In the genomic region with DNA sequence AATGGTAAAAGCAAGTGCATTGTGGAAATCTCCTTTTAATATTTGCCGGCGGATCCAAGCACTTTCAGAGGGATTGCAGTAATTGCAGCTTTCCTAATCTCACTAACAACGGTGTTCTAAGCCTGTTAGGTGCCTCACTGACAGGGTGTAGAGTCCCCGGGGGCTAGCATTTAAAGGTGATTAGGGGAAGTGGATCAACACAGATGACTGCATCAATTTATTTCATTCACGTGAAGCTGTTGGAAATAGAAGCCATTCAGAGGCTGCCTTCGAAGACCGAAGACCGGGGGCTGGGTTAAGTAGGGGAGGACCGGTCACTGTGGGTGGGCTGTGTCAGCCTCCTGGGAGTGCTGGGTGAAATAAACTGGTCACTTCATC, we compare ENCODE assay signal across 20 mouse cellular contexts. TPM values are rescaled to one million over a fixed set of nuclear protein-coding genes. Genes with fewer than 3 reads are reported as not detected.
DNase-seq lines count a peak whose midpoint lies in the region; ATAC-seq and TF ChIP-seq lines count a peak whose summit lies in the region.
"Had no signal": no experiment of that assay in that cellular context is flagged by ENCODE, and none has a peak within 500 bp of the region (broad histone marks: within the 10 kb centered on the region; RNA-seq: fewer than 3 reads in every experiment).

No protein-coding gene starts in this region.

- WGBS in liver, embryonic 11.5 days: 56% methylated on average over 9 of the region's 9 CpGs
- 40% methylated on average over 9 of the region's 9 CpGs for WGBS in liver, embryonic 16.5 days (ENCODE audit: insufficient replicate concordance)
- 44% methylated on average over 9 of the region's 9 CpGs for WGBS in lung, postnatal 0 days

- no peaks in the 10 kb centered on the region for H3K9me3 ChIP-seq in liver, embryonic 11.5 days (ENCODE audit: control insufficient read depth, low read length)
- no peaks in the 10 kb centered on the region; the same call in 1 of the 2 replicates for H3K9me3 ChIP-seq in liver, embryonic 16.5 days (replicated peaks; ENCODE audit: control insufficient read depth, low read length)
- H3K9me3 ChIP-seq in lung, postnatal 0 days (ENCODE audit: low read length): no peaks in the 10 kb centered on the region
- H3K9me3 ChIP-seq: hindbrain, embryonic 15.5 days; limb, embryonic 12.5 days had no signal

- H3K27ac ChIP-seq in liver, embryonic 11.5 days (ENCODE audit: low read depth, low read length): peak overlapping the region; percentile 67
- peak overlapping the region; percentile 84 for H3K27ac ChIP-seq in liver, embryonic 16.5 days (ENCODE audit: low read length)
- H3K27ac ChIP-seq in lung, postnatal 0 days (ENCODE audit: low read length): no peak overlapping the region
- H3K27ac ChIP-seq: limb, embryonic 12.5 days had no signal

- H3ac ChIP-seq in myocyte (ENCODE audit: control insufficient read depth, insufficient read length): no peak overlapping the region

- H3K4me1 ChIP-seq in liver, embryonic 11.5 days (replicated peaks; ENCODE audit: control insufficient read depth, insufficient read depth, low read length): peaks cover 40% of the 10 kb centered on the region
- peaks cover 57% of the 10 kb centered on the region for H3K4me1 ChIP-seq in liver, embryonic 16.5 days (ENCODE audit: control insufficient read depth, low read depth, low read length)
- no peaks in the 10 kb centered on the region for H3K4me1 ChIP-seq in lung, postnatal 0 days (ENCODE audit: insufficient read depth, low read depth, low read length)

- H3K79me2 ChIP-seq in myocyte (ENCODE audit: control insufficient read depth, insufficient read depth): no peaks in the 10 kb centered on the region

- no peak for TF ChIP-seq EP300 in lung, postnatal 0 days (IDR thresholded peaks at IDR 0.05)

- H3K27me3 ChIP-seq in liver, embryonic 11.5 days (replicated peaks; ENCODE audit: control insufficient read depth, insufficient read depth, low read length): 0 out of 2 replicates have a peak, but pooled peaks cover 5% of the 10 kb centered on the region
- H3K27me3 ChIP-seq in liver, embryonic 16.5 days (ENCODE audit: control insufficient read depth, insufficient read depth, low read depth, low read length): no peaks in the 10 kb centered on the region
- peaks cover 43% of the 10 kb centered on the region for H3K27me3 ChIP-seq in myocyte (ENCODE audit: control insufficient read depth, insufficient read depth, insufficient read length)
- no peaks in the 10 kb centered on the region for H3K27me3 ChIP-seq in lung, postnatal 0 days (replicated peaks; ENCODE audit: insufficient read depth, low read length)
- H3K27me3 ChIP-seq: hindbrain, embryonic 15.5 days had no signal

- ATAC-seq in liver, embryonic 11.5 days (replicated peaks; ENCODE audit: low FRiP score): no peak
- no peak for ATAC-seq in liver, embryonic 16.5 days (ENCODE audit: low read depth)
- ATAC-seq in lung, postnatal 0 days: no peak

- peak overlapping the region; percentile 26 for H3K4me2 ChIP-seq in liver, embryonic 11.5 days
- peak overlapping the region; percentile 47 for H3K4me2 ChIP-seq in liver, embryonic 16.5 days (ENCODE audit: low read depth, low read length)
- H3K4me2 ChIP-seq in myocyte (ENCODE audit: low read depth): peak overlapping the region; percentile 58
- no peak overlapping the region for H3K4me2 ChIP-seq in lung, postnatal 0 days (replicated peaks; ENCODE audit: low read depth, low read length)
- H3K4me2 ChIP-seq: hindbrain, embryonic 15.5 days; limb, embryonic 12.5 days had no signal

- no peak for DNase-seq in liver, embryonic 11.5 days (ENCODE audit: low spot score)
- DNase-seq in liver: no peak
- peak; percentile 67 for DNase-seq in brain, embryonic 14.5 days (ENCODE audit: low read depth)
- DNase-seq in urinary bladder, postnatal 25 days (ENCODE audit: low spot score): no peak
- DNase-seq in lung, postnatal 0 days (ENCODE audit: low spot score): no peak
- no peak for DNase-seq in right cerebral cortex, postnatal 10 days (ENCODE audit: low spot score in 2 of 2)
- DNase-seq: adrenal gland, adult 2 months; cerebellum, adult 11-12 months; cerebellum, postnatal 25 days; gastrocnemius, postnatal 25 days; kidney, adult 18-20 months; kidney, postnatal 25 days; right cerebral cortex, postnatal 14 days; thymus, postnatal 4 days had no signal

- H3K4me3 ChIP-seq in liver, embryonic 11.5 days (ENCODE audit: low read depth, low read length): no peak overlapping the region
- no peak overlapping the region for H3K4me3 ChIP-seq in liver, embryonic 16.5 days (ENCODE audit: low read depth, low read length)
- H3K4me3 ChIP-seq in myocyte: no peak overlapping the region
- no peak overlapping the region for H3K4me3 ChIP-seq in lung, postnatal 0 days (ENCODE audit: low read depth, low read length)
- H3K4me3 ChIP-seq: hindbrain, embryonic 15.5 days; limb, embryonic 12.5 days had no signal

- H3K36me3 ChIP-seq in liver, embryonic 11.5 days (ENCODE audit: control insufficient read depth, insufficient read depth, low read length): no peaks in the 10 kb centered on the region
- H3K36me3 ChIP-seq in liver, embryonic 16.5 days (ENCODE audit: control insufficient read depth, insufficient read depth): no peaks in the 10 kb centered on the region
- no peaks in the 10 kb centered on the region for H3K36me3 ChIP-seq in myocyte (ENCODE audit: control insufficient read depth, insufficient read depth)
- H3K36me3 ChIP-seq in lung, postnatal 0 days (ENCODE audit: insufficient read depth, low read length): no peaks in the 10 kb centered on the region
- H3K36me3 ChIP-seq: hindbrain, embryonic 15.5 days; limb, embryonic 12.5 days had no signal

- TF ChIP-seq CTCF in brain, embryonic 14.5 days (IDR thresholded peaks at IDR 0.05; ENCODE audit: borderline replicate concordance, extremely low read depth, insufficient read depth, insufficient read length): no peak
- no peak for TF ChIP-seq CTCF in lung, postnatal 0 days (IDR thresholded peaks at IDR 0.05)

- TF ChIP-seq POLR2A in brain, embryonic 14.5 days (IDR thresholded peaks at IDR 0.05; ENCODE audit: borderline replicate concordance, extremely low read depth, insufficient read depth, insufficient read length, poor library complexity, severe bottlenecking): no peak
- TF ChIP-seq POLR2A in myocyte (IDR thresholded peaks at IDR 0.05; ENCODE audit: insufficient read length, low read depth): no peak

- no peak overlapping the region for H3K9ac ChIP-seq in liver, embryonic 11.5 days (ENCODE audit: low read depth, low read length)
- H3K9ac ChIP-seq in liver, embryonic 16.5 days (ENCODE audit: low read depth, low read length): peak overlapping the region; percentile 35
- H3K9ac ChIP-seq in lung, postnatal 0 days (replicated peaks; ENCODE audit: low read depth): no peak overlapping the region
- H3K9ac ChIP-seq: hindbrain, embryonic 15.5 days; limb, embryonic 12.5 days had no signal

TF ChIP-seq in myocyte, 11 proteins besides CTCF, POLR2A, EP300 and RAD21 (continues in another document):
- TF ChIP-seq MAX (IDR thresholded peaks at IDR 0.05; ENCODE audit: low read depth) (no peak), SRF (IDR thresholded peaks at IDR 0.05; ENCODE audit: control insufficient read depth, insufficient read length, low read depth) (no peak), MYOG (IDR thresholded peaks at IDR 0.05; ENCODE audit: control insufficient read depth in 1 of 3, insufficient read depth in 1 of 3, insufficient read length in 2 of 3, low read depth in 2 of 3) (no peak), TCF3 (IDR thresholded peaks at IDR 0.05; ENCODE audit: insufficient read length, low read depth) (no peak), POLR2AphosphoS2 (IDR thresholded peaks at IDR 0.05; ENCODE audit: insufficient read length, low read depth) (no peak), MYOD1 (IDR thresholded peaks at IDR 0.05; ENCODE audit: control insufficient read depth in 1 of 3, insufficient read length in 2 of 3, low read depth in 2 of 3) (no peak), REST (IDR thresholded peaks at IDR 0.05; ENCODE audit: insufficient read depth, insufficient read length) (no peak), CEBPB (IDR thresholded peaks at IDR 0.05; ENCODE audit: insufficient read depth, poor library complexity, severe bottlenecking) (no peak), USF1 (IDR thresholded peaks at IDR 0.05; ENCODE audit: low read depth) (no peak)

RNA-seq across cellular contexts. Expression of a gene that starts 6.6 kb away (rescaled TPM):
- 11.2 and 16.0 TPM in 2 replicates for polyA plus RNA-seq in liver, embryonic 11.5 days (2014; fragmentation: Nextera tagmentation; extraction: Ambion mirVana)
- polyA plus RNA-seq in brain, embryonic 14.5 days (2012; rRNA removed): 0.74 and 2.1 TPM in 2 replicates
- 11.3 and 13.1 TPM in 2 replicates for polyA plus RNA-seq in liver, embryonic 16.5 days (2015; fragmentation: Nextera tagmentation; extraction: Ambion mirVana)
- polyA plus RNA-seq in myocyte (2012; fragmentation: generic; extraction: Trizol): 0.18 TPM
- not detected in 2 replicates for polyA plus RNA-seq in lung, postnatal 0 days (2015; fragmentation: Nextera tagmentation; extraction: Ambion mirVana)
- polyA plus RNA-seq: lung, embryonic 16.5 days had no signal

RNA-seq across cellular contexts. Expression of a gene that starts 8.4 kb away (rescaled TPM):
- 2.6 and 2.8 TPM in 2 replicates for polyA plus RNA-seq in liver, embryonic 11.5 days (2014; fragmentation: Nextera tagmentation; extraction: Ambion mirVana)
- 14.9 and 18.7 TPM in 2 replicates for polyA plus RNA-seq in brain, embryonic 14.5 days (2012; rRNA removed)
- 0.69 and 0.70 TPM in 2 replicates for polyA plus RNA-seq in liver, embryonic 16.5 days (2015; fragmentation: Nextera tagmentation; extraction: Ambion mirVana)
- polyA plus RNA-seq in myocyte (2012; fragmentation: generic; extraction: Trizol): 3.2 TPM
- polyA plus RNA-seq in lung, postnatal 0 days (2015; fragmentation: Nextera tagmentation; extraction: Ambion mirVana): 1.7 and 2.0 TPM in 2 replicates

RNA-seq across cellular contexts. Expression of a gene that starts 20.6 kb away (rescaled TPM):
- 5.0 TPM in 2 replicates for polyA plus RNA-seq in liver, embryonic 11.5 days (2014; fragmentation: Nextera tagmentation; extraction: Ambion mirVana)
- polyA plus RNA-seq in brain, embryonic 14.5 days (2012; rRNA removed): 0.83 and 1.2 TPM in 2 replicates
- 13.4 and 15.6 TPM in 2 replicates for polyA plus RNA-seq in liver, embryonic 16.5 days (2015; fragmentation: Nextera tagmentation; extraction: Ambion mirVana)
- 0.11 TPM for polyA plus RNA-seq in myocyte (2012; fragmentation: generic; extraction: Trizol)
- polyA plus RNA-seq in lung, postnatal 0 days (2015; fragmentation: Nextera tagmentation; extraction: Ambion mirVana): 18.6 and 23.2 TPM in 2 replicates

RNA-seq across cellular contexts. Expression of a gene that starts 26.0 kb away (rescaled TPM):
- polyA plus RNA-seq in liver, embryonic 11.5 days (2014; fragmentation: Nextera tagmentation; extraction: Ambion mirVana): 0.14 TPM in 1 of 2 replicates, not detected in the other
- 2.0 and 2.6 TPM in 2 replicates for polyA plus RNA-seq in brain, embryonic 14.5 days (2012; rRNA removed)
- polyA plus RNA-seq in liver, embryonic 16.5 days (2015; fragmentation: Nextera tagmentation; extraction: Ambion mirVana): 0.11 and 0.55 TPM in 2 replicates
- 0.35 TPM for polyA plus RNA-seq in myocyte (2012; fragmentation: generic; extraction: Trizol)
- polyA plus RNA-seq in lung, postnatal 0 days (2015; fragmentation: Nextera tagmentation; extraction: Ambion mirVana): 0.08 TPM in 2 replicates

RNA-seq across cellular contexts. Expression of a gene that starts 28.6 kb away (rescaled TPM):
- 0.17 and 0.22 TPM in 2 replicates for polyA plus RNA-seq in liver, embryonic 11.5 days (2014; fragmentation: Nextera tagmentation; extraction: Ambion mirVana)
- polyA plus RNA-seq in brain, embryonic 14.5 days (2012; rRNA removed): 0.06 and 0.12 TPM in 2 replicates
- 0.12 and 0.20 TPM in 2 replicates for polyA plus RNA-seq in liver, embryonic 16.5 days (2015; fragmentation: Nextera tagmentation; extraction: Ambion mirVana)
- polyA plus RNA-seq in myocyte (2012; fragmentation: generic; extraction: Trizol): 0.01 TPM
- polyA plus RNA-seq in lung, postnatal 0 days (2015; fragmentation: Nextera tagmentation; extraction: Ambion mirVana): 0.07 TPM in 1 of 2 replicates, not detected in the other
- polyA plus RNA-seq: heart, postnatal 0 days; limb, embryonic 12.5 days; lung, embryonic 16.5 days had no signal
